ENCODE assay signal across 9 mouse cellular contexts in the genomic region with DNA sequence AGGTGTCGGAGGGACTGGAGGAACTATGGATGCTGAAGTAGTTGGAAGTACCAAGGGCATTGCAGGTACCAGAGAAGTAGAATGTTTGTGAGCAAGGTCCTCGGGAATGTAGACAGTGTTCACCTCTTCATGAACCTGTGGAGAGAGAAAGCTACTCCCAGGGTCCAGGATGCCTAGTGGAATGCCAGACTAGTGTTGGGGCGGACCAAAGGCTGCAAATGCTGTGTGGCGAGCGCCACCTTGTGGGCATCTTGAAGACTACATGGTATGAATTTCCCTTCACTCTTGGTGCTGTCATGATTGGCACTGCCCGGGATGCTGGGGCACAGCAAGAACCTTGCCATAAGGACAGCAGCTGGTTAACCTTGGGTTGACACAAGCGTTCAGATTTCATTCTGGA. TPM values are rescaled to one million over a fixed set of nuclear protein-coding genes. Genes with fewer than 3 reads are reported as not detected.
A peak's percentile ranks its signal among the peaks of the same experiment; 100 is the strongest.
DNase-seq lines count a peak whose midpoint lies in the region; ATAC-seq and TF ChIP-seq lines count a peak whose summit lies in the region.
"Had no signal": no experiment of that assay in that cellular context is flagged by ENCODE, and none has a peak within 500 bp of the region (broad histone marks: within the 10 kb centered on the region; RNA-seq: fewer than 3 reads in every experiment).

No protein-coding gene starts in this region.

- intact Hi-C loops in heart, adult 2 months (cut with DNase I) = loop anchor here (1.0 kb wide), 3 partner anchors 48 to 224 kb away; no protein-coding TSS in a partner anchor

- H3K4me1 ChIP-seq in heart, adult 2 months (ENCODE audit: control insufficient read depth, insufficient read depth, low read length) = no peaks in the 10 kb centered on the region; the same call in 1 of the 2 replicates
- H3K4me1 ChIP-seq in heart, embryonic 11.5 days (ENCODE audit: control insufficient read depth, insufficient read depth, low read length) = peaks cover 6% of the 10 kb centered on the region; the same call in 1 of the 2 replicates
- H3K4me1 ChIP-seq in forebrain, embryonic 12.5 days = peaks cover 48% of the 10 kb centered on the region
- H3K4me1 ChIP-seq in hindbrain, embryonic 14.5 days (replicated peaks; ENCODE audit: control insufficient read depth, insufficient read depth, low read length) = peaks cover 23% of the 10 kb centered on the region

- H3K4me2 ChIP-seq in heart, embryonic 11.5 days = no peak overlapping the region
- H3K4me2 ChIP-seq in forebrain, embryonic 12.5 days = peak overlapping the region; percentile 62
- no peak overlapping the region for H3K4me2 ChIP-seq in hindbrain, embryonic 14.5 days (replicated peaks)
- H3K4me2 ChIP-seq: midbrain, embryonic 12.5 days had no signal

- no peaks in the 10 kb centered on the region for H3K79me2 ChIP-seq in heart, adult 2 months (replicated peaks; ENCODE audit: control insufficient read depth, insufficient read depth, low read length)

- H3K9ac ChIP-seq in heart, adult 2 months (ENCODE audit: low read depth, low read length) = no peak overlapping the region
- H3K9ac ChIP-seq in heart, embryonic 11.5 days (ENCODE audit: low read depth, low read length) = no peak overlapping the region
- no peak overlapping the region for H3K9ac ChIP-seq in forebrain, embryonic 12.5 days
- no peak overlapping the region for H3K9ac ChIP-seq in hindbrain, embryonic 14.5 days
- H3K9ac ChIP-seq: midbrain, embryonic 12.5 days had no signal

- peak; percentile 88 for TF ChIP-seq CTCF in heart, adult 2 months (IDR thresholded peaks at IDR 0.05)

- no peak overlapping the region for H3K4me3 ChIP-seq in heart, adult 2 months
- no peak overlapping the region for H3K4me3 ChIP-seq in heart, embryonic 11.5 days (ENCODE audit: low read depth, low read length)
- 0 out of 2 replicates have a peak overlapping the region, but pooled peaks have one; percentile 4 for H3K4me3 ChIP-seq in forebrain, embryonic 12.5 days (replicated peaks)
- no peak overlapping the region for H3K4me3 ChIP-seq in hindbrain, embryonic 14.5 days (replicated peaks; ENCODE audit: low read length)
- H3K4me3 ChIP-seq: midbrain, embryonic 12.5 days had no signal

- no peaks in the 10 kb centered on the region for H3K36me3 ChIP-seq in heart, adult 2 months (ENCODE audit: control insufficient read depth, insufficient read depth, low read length)
- no peaks in the 10 kb centered on the region for H3K36me3 ChIP-seq in heart, embryonic 11.5 days (ENCODE audit: control insufficient read depth, insufficient read depth, low read length)
- no peaks in the 10 kb centered on the region for H3K36me3 ChIP-seq in forebrain, embryonic 12.5 days (replicated peaks)
- no peaks in the 10 kb centered on the region for H3K36me3 ChIP-seq in hindbrain, embryonic 14.5 days (replicated peaks; ENCODE audit: control insufficient read depth, insufficient read depth)
- H3K36me3 ChIP-seq: midbrain, embryonic 12.5 days had no signal

- TF ChIP-seq POLR2A in heart, adult 2 months (IDR thresholded peaks at IDR 0.05; ENCODE audit: insufficient read depth, low read depth, low read length) = no peak

- WGBS in heart, adult 2 months = 13% methylated on average over 7 of the region's 7 CpGs
- WGBS in heart, embryonic 11.5 days (ENCODE audit: insufficient replicate concordance) = 13% methylated on average over 7 of the region's 7 CpGs
- WGBS in forebrain, embryonic 12.5 days = 12% methylated on average over 7 of the region's 7 CpGs
- 13% methylated on average over 7 of the region's 7 CpGs for WGBS in hindbrain, embryonic 14.5 days

- H3K27me3 ChIP-seq in heart, adult 2 months (ENCODE audit: control insufficient read depth, insufficient read depth, low read length) = peaks cover 22% of the 10 kb centered on the region
- peaks cover 93% of the 10 kb centered on the region for H3K27me3 ChIP-seq in heart, embryonic 11.5 days (ENCODE audit: control insufficient read depth, insufficient read depth, low read length)
- peaks cover 51% of the 10 kb centered on the region for H3K27me3 ChIP-seq in forebrain, embryonic 12.5 days
- peaks cover 12% of the 10 kb centered on the region for H3K27me3 ChIP-seq in hindbrain, embryonic 14.5 days (ENCODE audit: control insufficient read depth, insufficient read depth, low read length)

- H3K9me3 ChIP-seq in heart, embryonic 11.5 days (replicated peaks; ENCODE audit: control insufficient read depth, low read length) = no peaks in the 10 kb centered on the region
- H3K9me3 ChIP-seq in forebrain, embryonic 12.5 days = no peaks in the 10 kb centered on the region
- H3K9me3 ChIP-seq in hindbrain, embryonic 14.5 days (ENCODE audit: control insufficient read depth, low read length) = no peaks in the 10 kb centered on the region
- H3K9me3 ChIP-seq: midbrain, embryonic 12.5 days had no signal

- H3K27ac ChIP-seq in heart, adult 2 months = no peak overlapping the region
- no peak overlapping the region for H3K27ac ChIP-seq in heart, embryonic 11.5 days (ENCODE audit: low read depth, low read length)
- peak overlapping the region; percentile 98; the same call in 1 of the 2 replicates for H3K27ac ChIP-seq in forebrain, embryonic 12.5 days
- no peak overlapping the region for H3K27ac ChIP-seq in hindbrain, embryonic 14.5 days
- H3K27ac ChIP-seq: midbrain, embryonic 12.5 days had no signal

- ATAC-seq in heart, embryonic 11.5 days (replicated peaks; ENCODE audit: insufficient number of reproducible peaks, low FRiP score, low TSS enrichment) = no peak
- peak; percentile 33; the same call in 1 of the 2 replicates for ATAC-seq in forebrain, embryonic 12.5 days (ENCODE audit: low FRiP score)
- ATAC-seq in hindbrain, embryonic 14.5 days (ENCODE audit: low FRiP score) = peak; percentile 29; the same call in 1 of the 2 replicates

- peak; percentile 54 to 71 for DNase-seq in heart, adult 2 months
- peak; percentile 55 for DNase-seq in c-Kit-positive CD71-positive TER-119-positive erythroid progenitor cells, embryonic 14.5 days (ENCODE audit: low spot score)
- peak; percentile 92 for DNase-seq in hindbrain, embryonic 14.5 days (ENCODE audit: low spot score)
- peak; percentile 59 for DNase-seq in layer of hippocampus, adult 9-10 months (ENCODE audit: low spot score)
- peak; percentile 29 for DNase-seq in lung, postnatal 25 days (ENCODE audit: low spot score)
- DNase-seq in right cerebral cortex, adult 18-20 months = peak; percentile 83

- TF ChIP-seq EP300 in heart, adult 2 months (IDR thresholded peaks at IDR 0.05; ENCODE audit: insufficient read depth, low read depth, low read length) = no peak

RNA-seq across cellular contexts. Expression of gene Rhcg, which starts 22.6 kb away (rescaled TPM):
- total RNA-seq in heart, adult 2 months (2021) = not detected
- polyA plus RNA-seq in heart, adult 2 months (2012; rRNA removed) = not detected in 2 replicates
- polyA plus RNA-seq in heart, embryonic 11.5 days (2014; fragmentation: Nextera tagmentation; extraction: Ambion mirVana) = not detected in 2 replicates
- 7.1 and 8.5 TPM in 2 replicates for polyA plus RNA-seq in forebrain, embryonic 12.5 days (2016; fragmentation: Nextera tagmentation; extraction: Ambion mirVana)
- 3.7 and 5.0 TPM in 2 replicates for polyA plus RNA-seq in hindbrain, embryonic 14.5 days (2014; fragmentation: Nextera tagmentation; extraction: Ambion mirVana)

Comparison
In these comparisons a context has a peak if more than half of its experiments do, and no peak if none do; other contexts are left out.
1. DNase-seq: peak in every context shown above with its lines; median percentile 92 in hindbrain, embryonic 14.5 days; 83 in right cerebral cortex, adult 18-20 months; 62 in heart, adult 2 months; 59 in layer of hippocampus, adult 9-10 months; 55 in c-Kit-positive CD71-positive TER-119-positive erythroid progenitor cells, embryonic 14.5 days; 29 in lung, postnatal 25 days.